Mouse (Mus musculus) ES-E14 (cell line): Measurements from ENCODE around the gene Tm4sf20.

ENCODE experiments used
- CHD2 ChIP-seq: IDR thresholded peaks from 2 replicates; pipeline ENCODE4 v1.6.1; 2014; ENCODE audit warnings: mild to moderate bottlenecking, low read depth, low read length, inconsistent platforms
- HCFC1 ChIP-seq: IDR thresholded peaks from 2 replicates; pipeline ENCODE4 v1.6.1; 2012; ENCODE audit warnings: low read length, inconsistent platforms, borderline replicate concordance; ENCODE audit not compliant: insufficient read depth
- MAFK ChIP-seq: IDR thresholded peaks from 2 replicates; pipeline ENCODE4 v1.6.1; 2014; ENCODE audit warnings: mild to moderate bottlenecking, low read depth, low read length, inconsistent platforms; ENCODE audit not compliant: insufficient read depth
- ZC3H11A ChIP-seq: IDR thresholded peaks from 2 replicates; pipeline ENCODE4 v1.6.1; 2012; ENCODE audit warnings: low read depth, mild to moderate bottlenecking, inconsistent platforms, low read length, borderline replicate concordance
- ZNF384 ChIP-seq: IDR thresholded peaks from 2 replicates; pipeline ENCODE4 v1.6.1; 2012; ENCODE audit warnings: low read depth, low read length, inconsistent platforms

GRCm38 (mm10) chr1:82795211-82795610, 26.9 kb upstream of the Tm4sf20 start:
- TF ChIP-seq CHD2 (no peak), ZNF384 (no peak), ZC3H11A (no peak), MAFK (no peak), HCFC1 (no peak)
